Mouse (Mus musculus): ENCODE measurements at regions not wholly inside any gene's neighbourhood (a gene's known extent, or its start where the extent isn't known, plus 50 kb on each side); places are given as distances from the start of the nearest gene placed in this dataset.

DNA sequence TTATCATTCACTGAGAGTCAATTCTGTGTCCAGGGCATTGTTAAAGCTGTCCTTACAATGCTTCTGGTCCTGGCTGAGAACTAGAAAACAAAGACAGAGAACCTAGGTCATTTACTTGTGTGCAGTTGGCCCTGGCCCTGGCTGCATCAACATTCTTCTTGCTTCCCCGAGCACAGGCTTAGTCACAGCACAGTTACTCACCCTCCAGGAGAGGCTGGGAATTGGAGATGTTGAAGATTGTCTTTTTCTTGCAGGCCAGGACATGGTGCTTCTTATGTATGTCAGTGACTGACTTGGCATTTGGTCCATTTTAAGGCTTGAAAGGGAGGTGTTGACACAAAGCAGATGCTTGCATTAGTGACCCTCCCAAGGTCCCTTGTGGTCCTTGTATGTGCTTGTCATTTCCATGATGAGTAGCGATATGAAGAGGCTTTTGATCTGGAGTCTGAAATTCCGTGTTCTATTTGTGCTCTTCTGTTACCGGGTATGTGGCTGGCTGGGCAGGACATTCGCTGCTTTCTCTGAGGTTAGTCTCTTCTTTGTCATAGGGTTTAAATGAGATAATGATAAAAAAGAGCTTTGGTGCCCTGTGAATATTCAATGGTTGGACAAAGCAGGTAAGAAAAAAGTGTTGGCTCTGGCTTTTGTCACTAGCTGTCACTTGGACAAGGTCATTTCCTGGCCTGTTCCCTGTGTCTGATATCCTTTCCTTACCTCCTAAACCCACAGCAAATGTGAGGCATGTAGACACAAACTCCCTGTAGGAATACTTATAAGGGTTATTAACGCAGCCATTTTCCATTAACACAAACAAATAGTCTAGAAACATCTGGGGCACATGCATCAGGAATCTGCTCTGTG lies 285.0 kb upstream of the Gm21798 start:
- no peak for ATAC-seq

- no peak for ATAC-seq
Observed at GRCm38 (mm10) chr15:64533169-64533795, 284.2 kb upstream of the Gm21798 start.

GRCm38 (mm10) chr15:64534166-64534565 lies 283.3 kb upstream of the Gm21798 start:
- no peak for ATAC-seq

DNA sequence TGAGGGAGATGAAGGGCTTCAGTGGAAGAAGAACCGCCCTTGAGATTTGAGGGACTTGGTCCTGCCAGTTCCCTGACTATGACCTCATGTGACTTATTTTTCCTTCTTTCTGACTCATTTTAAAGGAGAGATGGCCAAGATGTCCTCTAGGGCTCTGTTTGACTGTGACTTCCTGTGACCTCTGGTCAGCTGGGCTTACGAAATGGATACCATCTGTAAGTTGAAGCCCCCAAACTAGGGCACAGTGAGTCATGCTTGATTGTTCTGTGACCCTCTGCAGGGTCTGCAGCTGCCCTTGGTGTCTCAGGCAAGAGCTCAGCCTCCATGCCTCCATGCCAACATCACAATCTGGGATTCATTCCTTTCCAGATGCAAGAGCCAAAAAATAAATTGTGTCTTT lies 282.3 kb upstream of the Gm21798 start:
- ATAC-seq, result no peak

DNA sequence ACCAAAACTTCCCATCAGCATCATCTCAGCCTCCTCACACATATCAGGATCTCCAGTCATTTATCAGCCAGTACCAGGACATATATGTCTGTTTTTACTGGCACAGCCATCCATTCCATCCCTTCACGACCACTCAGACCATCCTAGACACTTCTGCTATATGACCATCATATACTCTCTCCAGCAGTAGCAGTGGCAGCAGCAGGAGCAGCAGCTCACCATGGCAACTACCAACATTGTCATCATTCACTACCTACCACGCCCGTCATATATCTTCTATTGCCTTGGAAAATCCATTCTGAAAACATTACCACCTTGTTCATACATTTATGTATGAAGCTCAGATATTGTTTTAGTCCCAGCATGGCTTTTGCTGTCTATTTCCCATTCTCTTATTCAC lies 276.1 kb upstream of the Gm21798 start:
- ATAC-seq, result no peak

GRCm38 (mm10) chr15:64542250-64542901 lies 275.1 kb upstream of the Gm21798 start:
- ATAC-seq, result no peak

DNA sequence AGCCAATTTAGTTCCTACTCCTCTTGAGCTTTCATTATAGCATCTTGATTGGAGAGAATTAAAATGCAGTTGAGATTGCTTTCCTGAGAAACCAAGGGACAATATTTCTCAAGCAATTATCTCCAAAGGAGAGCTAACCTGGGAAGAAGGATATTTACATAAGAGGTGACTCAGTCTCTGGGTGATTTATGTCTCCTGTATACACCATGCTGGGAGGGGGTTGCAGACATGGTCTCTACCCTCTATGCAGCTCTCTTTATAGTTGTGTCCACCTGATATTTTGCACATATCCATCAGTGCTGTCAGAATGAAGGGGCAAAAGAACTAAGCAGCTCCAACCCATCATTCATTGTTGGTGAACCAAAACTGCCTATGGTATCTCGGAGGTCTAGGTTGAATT lies 274.6 kb upstream of the Gm21798 start:
- ATAC-seq, result no peak

- ATAC-seq, result no peak
Observed at GRCm38 (mm10) chr15:64546035-64546434, 271.5 kb upstream of the Gm21798 start.

DNA sequence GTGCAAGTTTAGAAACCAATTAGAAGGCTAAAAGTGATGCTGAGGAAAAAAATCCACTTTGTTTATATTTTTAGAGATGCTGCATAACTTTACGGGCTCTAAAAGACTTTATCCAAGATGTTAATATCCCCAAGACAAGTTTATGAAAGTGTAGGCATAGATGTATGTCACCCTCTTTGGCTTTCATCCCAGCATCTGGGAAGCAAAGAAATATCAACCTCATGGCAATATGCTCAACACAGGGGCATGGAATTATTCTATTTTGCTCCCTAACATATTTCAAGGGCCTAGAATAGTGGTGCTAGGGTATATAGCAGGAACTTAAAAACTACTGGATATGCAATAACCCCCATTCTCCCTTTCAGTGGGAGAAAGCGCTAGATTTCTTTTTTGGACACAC lies 260.0 kb upstream of the Gm21798 start:
- ATAC-seq, result no peak

GRCm38 (mm10) chr15:64558220-64558619 lies 259.3 kb upstream of the Gm21798 start:
- ATAC-seq, result no peak

- no peak for ATAC-seq
Observed at GRCm38 (mm10) chr15:64562431-64563111, 254.9 kb upstream of the Gm21798 start.

DNA sequence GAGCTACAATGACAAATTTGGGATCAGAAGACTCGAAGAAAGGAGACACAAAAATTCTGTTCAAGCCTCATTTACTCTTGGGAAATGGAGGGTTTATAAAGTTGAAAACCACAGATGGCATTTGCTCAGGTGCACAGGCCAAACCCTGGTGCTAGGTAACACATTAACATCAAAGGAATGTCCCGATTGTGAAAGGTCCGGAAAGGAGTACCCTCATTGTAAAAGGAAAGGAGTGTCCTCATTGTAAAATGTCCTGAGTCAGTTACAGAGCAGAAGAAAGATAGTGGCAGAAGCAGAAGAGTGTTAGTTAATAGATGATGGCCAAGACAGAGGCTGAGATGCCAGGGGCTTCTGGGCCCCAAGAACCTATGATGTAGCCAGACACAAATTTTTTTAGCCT lies 252.8 kb upstream of the Gm21798 start:
- no peak for ATAC-seq

DNA sequence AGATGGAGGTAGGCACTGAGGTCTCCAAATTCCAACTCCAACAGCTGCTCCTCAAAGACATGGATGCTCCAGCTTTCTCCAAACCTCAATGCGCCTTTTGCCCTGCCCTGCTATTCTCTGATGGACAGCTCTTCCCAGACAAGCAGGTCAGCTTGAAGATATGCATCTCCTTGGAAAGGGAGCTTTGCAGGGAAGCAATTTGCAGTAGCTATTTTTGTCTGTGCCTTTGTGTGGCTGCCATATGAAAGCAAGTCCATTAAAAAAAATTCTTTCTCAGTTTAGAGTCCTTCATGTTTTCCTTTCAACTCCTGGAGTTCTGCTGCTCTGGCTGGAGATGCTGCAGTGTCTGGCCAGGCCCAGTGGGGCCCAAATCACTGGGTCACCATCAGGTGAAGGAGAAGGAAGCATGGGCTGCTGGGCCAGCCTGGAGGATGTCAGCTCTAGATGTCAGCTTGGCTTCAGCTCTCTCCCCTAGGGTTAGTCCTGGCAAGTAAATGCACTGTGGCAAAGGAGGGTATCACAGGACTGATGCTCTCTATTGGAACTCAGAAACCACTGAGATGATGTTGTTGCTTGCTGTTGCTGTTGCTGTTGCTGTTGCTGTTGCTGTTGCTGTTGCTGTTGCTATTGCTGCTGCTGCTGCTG lies 240.5 kb upstream of the Gm21798 start:
- ATAC-seq, result no peak

DNA sequence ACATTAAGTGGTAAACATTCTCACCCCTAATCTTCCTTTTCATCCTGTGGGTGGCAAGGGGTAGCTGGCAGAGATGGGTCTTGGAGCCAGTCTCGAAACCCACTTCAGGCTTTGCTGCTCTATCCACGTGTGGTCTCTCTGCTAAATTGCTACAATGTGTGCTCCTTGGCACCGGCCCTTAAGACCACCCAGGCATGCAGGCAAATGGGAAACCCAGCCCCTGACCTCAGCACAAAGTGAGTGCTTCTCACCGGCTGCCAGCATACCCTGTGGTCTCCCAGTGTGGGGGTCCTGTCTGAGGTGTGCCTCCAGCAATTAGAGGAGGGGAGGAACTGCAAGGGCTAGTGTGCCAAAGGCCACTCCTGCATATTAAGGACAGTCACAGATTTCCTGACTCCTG lies 238.5 kb upstream of the Gm21798 start:
- ATAC-seq, result no peak

GRCm38 (mm10) chr15:64580481-64580880 lies 237.0 kb upstream of the Gm21798 start:
- no peak for ATAC-seq

GRCm38 (mm10) chr15:64581046-64581445 lies 236.4 kb upstream of the Gm21798 start:
- no peak for ATAC-seq

GRCm38 (mm10) chr15:64584129-64584528 lies 233.4 kb upstream of the Gm21798 start:
- ATAC-seq, result no peak

- ATAC-seq, result no peak
Observed at GRCm38 (mm10) chr15:64586776-64587175, 230.7 kb upstream of the Gm21798 start.

- no peak for ATAC-seq
Observed at GRCm38 (mm10) chr15:64590092-64590881, 227.2 kb upstream of the Gm21798 start.

DNA sequence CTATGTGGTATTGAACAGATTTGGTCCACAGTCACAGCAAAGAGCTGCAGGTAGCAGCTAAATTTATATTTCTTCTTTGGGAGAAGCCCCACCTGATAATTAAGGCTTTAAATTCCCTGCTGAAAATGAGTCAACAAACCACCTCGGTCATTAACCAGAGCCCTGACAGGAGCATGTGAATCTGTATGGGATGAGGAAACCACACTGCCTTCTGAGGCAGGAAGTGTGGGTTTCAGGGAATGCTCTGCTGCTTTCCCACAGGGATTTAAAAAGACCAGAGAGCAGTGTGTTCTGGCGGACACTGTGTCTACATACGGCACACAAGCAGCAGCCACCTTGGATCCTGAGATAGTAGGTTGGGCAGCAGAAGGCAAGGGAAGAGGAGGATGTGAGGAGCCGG lies 204.0 kb upstream of the Gm21798 start:
- ATAC-seq, result no peak

DNA sequence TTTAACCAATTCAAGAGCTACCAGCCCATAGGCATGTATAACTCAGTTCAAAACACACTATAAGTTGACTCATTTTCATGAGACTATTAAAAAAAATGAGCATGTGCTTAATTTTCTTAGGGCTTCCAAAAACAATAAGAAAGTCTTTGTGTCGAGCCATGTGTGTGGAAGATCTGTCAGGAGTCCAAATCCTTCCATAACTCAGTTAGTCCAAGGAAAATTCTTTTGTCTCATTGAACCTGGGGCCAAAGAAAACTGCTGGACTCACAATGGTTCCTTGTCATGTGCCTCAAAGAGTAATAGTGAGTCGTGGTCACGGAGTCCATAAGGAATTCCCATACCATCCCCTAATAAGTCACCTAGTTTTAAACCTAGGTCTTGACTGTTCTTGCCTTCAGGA lies 199.0 kb upstream of the Gm21798 start:
- no peak for ATAC-seq

DNA sequence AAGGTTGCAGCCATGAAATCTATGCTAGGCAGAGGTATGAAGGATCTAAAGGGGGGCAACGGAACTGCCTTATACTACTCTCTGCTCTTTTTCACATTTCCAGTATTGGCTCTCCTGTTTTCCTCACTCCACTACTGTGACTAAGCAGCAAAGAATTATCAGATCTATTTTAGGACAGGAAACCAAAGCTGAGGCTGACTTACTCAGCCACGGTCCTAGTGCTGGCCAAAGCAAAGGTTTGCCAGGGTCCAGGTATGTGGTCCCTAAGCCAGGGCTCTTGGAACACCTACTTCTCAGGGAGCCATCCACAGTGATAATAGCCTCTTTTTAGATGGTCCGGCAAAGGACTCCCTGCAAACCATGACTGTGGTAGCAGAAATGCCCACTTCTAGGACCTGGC lies 195.6 kb upstream of the Gm21798 start:
- ATAC-seq, result no peak

Data from inflammation-experienced regulatory T-cells, adult 6 months (primary cell).